Mouse (Mus musculus): ENCODE data around the gene Gramd4.

- TF ChIP-seq POLR2A (IDR thresholded peaks at IDR 0.05; ENCODE audit: borderline replicate concordance, insufficient read depth, low read length) (no peak), CTCF (IDR thresholded peaks at IDR 0.05; ENCODE audit: borderline replicate concordance, insufficient read depth, low read depth, low read length) (no peak)
Observed at GRCm38 (mm10) chr15:86059835-86060380, 2.4 kb downstream of the Gramd4 start.

Measured in cerebellum, adult 2 months (tissue).